Mouse (Mus musculus): ENCODE measurements around the gene Brinp3.

Brinp3 gene

GRCm38 (mm10) chr1:146799986-146800553, 305.5 kb downstream of the Brinp3 start:
- DNase-seq = no peak

- DNase-seq = no peak
Observed at GRCm38 (mm10) chr1:146801821-146802220, 307.3 kb downstream of the Brinp3 start.

GRCm38 (mm10) chr1:146807765-146808164, 313.2 kb downstream of the Brinp3 start:
- no peak for DNase-seq

GRCm38 (mm10) chr1:146833888-146834287, 339.3 kb downstream of the Brinp3 start:
- DNase-seq = no peak

GRCm38 (mm10) chr1:146844087-146844486, 349.5 kb downstream of the Brinp3 start:
- no peak for DNase-seq

GRCm38 (mm10) chr1:146848892-146849291, 354.3 kb downstream of the Brinp3 start:
- DNase-seq = no peak

GRCm38 (mm10) chr1:146850147-146850546, 355.6 kb downstream of the Brinp3 start:
- DNase-seq = no peak

- no peak for DNase-seq
Observed at GRCm38 (mm10) chr1:146898636-146899035, 404.1 kb downstream of the Brinp3 start.

- DNase-seq = no peak
Observed at GRCm38 (mm10) chr1:146901691-146902090, 407.1 kb downstream of the Brinp3 start.

GRCm38 (mm10) chr1:146939463-146940389, 445.2 kb downstream of the Brinp3 start:
- no peak for DNase-seq

All from kidney, postnatal 25 days (tissue).